Mouse (Mus musculus) stomach, postnatal 0 days (tissue): ENCODE measurements around the gene Zfp239.

ENCODE experiments used
- CTCF ChIP-seq: IDR thresholded peaks from 2 replicates; pipeline ENCODE4 v1.5.1; 2016; ENCODE audit warnings: antibody characterized with exemption, low read depth, mild to moderate bottlenecking, moderate library complexity
- EP300 ChIP-seq: optimal IDR thresholded peaks from 2 replicates; pipeline ENCODE3; 2016; ENCODE audit warnings: antibody characterized with exemption

- TF ChIP-seq CTCF (peak; percentile 100), EP300 (peak; percentile 83)
Observed at GRCm38 (mm10) chr6:117879408-117880115, 17.7 kb downstream of the Zfp239 start.
